Mouse (Mus musculus): Measurements from ENCODE around the gene Pigl. TPM values are rescaled to one million over a fixed set of nuclear protein-coding genes. Genes with fewer than 3 reads are reported as not detected.

Gene Pigl
- 6.6 and 6.7 TPM in 2 replicates for polyA plus RNA-seq (2014; fragmentation: Nextera tagmentation; extraction: Ambion mirVana)

DNA sequence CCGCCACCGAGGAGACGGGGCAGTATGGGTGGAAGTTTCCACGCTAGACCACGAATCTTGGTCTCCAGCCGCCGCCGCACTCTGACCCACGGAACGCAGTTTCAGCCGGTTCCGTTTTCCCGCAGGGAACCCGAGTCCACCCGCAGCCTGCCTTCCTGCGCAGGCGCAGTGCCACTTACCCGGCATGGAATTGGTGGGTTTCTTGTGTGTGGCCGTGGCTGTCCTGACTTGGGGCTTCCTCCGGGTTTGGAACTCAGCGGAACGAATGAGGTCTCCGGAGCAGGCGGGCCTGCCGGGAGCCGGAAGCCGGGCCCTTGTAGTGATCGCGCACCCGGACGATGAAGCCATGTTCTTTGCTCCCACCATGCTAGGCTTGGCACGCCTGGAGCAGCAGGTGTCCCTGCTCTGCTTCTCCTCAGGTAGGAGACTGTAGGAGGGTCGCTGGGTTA, at the start of gene Pigl, which contains the start of gene Ncor1:
Gene Pigl, plus strand, starts transcription at position 185 of the 449 bp plus-strand sequence.
Gene Ncor1, minus strand, starts transcription at position 266 of the 449 bp plus-strand sequence.
- Histone ChIP-seq H3K27ac (replicated peaks; ENCODE audit: low read depth, low read length) (peak within 1 kb of the TSS; percentile 97), H3K4me3 (replicated peaks; ENCODE audit: low read depth, low read length) (peak within 1 kb of the TSS; percentile 96), H3K4me1 (ENCODE audit: control insufficient read depth, insufficient read depth, low read length) (peaks cover 14% of the 10 kb centered on the region; the same call in 1 of the 2 replicates), H3K9me3 (ENCODE audit: control insufficient read depth, low read length) (no peaks in the 10 kb centered on the region), H3K9ac (replicated peaks; ENCODE audit: low read length) (peak within 1 kb of the TSS; percentile 97), H3K36me3 (ENCODE audit: control insufficient read depth, insufficient read depth, low read length) (no peaks in the 10 kb centered on the region), H3K4me2 (ENCODE audit: low read length) (peak within 1 kb of the TSS; percentile 87), H3K27me3 (ENCODE audit: control insufficient read depth, insufficient read depth, low read length) (no peaks in the 10 kb centered on the region)
- DNase-seq (peak; percentile 91), ATAC-seq (ENCODE audit: low FRiP score, low TSS enrichment) (peak; percentile 62; the same call in 1 of the 2 replicates)
- WGBS, result under 1% methylated on average over 33 of the region's 33 CpGs

GRCm38 (mm10) chr11:62408848-62409247, 49.4 kb upstream of the Pigl start:
- no peak overlapping the region for H3K27ac ChIP-seq (replicated peaks; ENCODE audit: low read depth, low read length)
- no peak overlapping the region for H3K4me2 ChIP-seq (ENCODE audit: low read length)
- ATAC-seq (ENCODE audit: low FRiP score, low TSS enrichment) (no peak), DNase-seq (no peak)
- H3K4me3 ChIP-seq (replicated peaks; ENCODE audit: low read depth, low read length), result no peak overlapping the region
- 98% methylated on average over 2 of the region's 2 CpGs for WGBS
- peaks cover 16% of the 10 kb centered on the region for H3K36me3 ChIP-seq (ENCODE audit: control insufficient read depth, insufficient read depth, low read length)
- H3K27me3 ChIP-seq (ENCODE audit: control insufficient read depth, insufficient read depth, low read length), result no peaks in the 10 kb centered on the region
- H3K4me1 ChIP-seq (ENCODE audit: control insufficient read depth, insufficient read depth, low read length), result no peaks in the 10 kb centered on the region
- no peaks in the 10 kb centered on the region for H3K9me3 ChIP-seq (ENCODE audit: control insufficient read depth, low read length)
- no peak overlapping the region for H3K9ac ChIP-seq (replicated peaks; ENCODE audit: low read length)

DNA sequence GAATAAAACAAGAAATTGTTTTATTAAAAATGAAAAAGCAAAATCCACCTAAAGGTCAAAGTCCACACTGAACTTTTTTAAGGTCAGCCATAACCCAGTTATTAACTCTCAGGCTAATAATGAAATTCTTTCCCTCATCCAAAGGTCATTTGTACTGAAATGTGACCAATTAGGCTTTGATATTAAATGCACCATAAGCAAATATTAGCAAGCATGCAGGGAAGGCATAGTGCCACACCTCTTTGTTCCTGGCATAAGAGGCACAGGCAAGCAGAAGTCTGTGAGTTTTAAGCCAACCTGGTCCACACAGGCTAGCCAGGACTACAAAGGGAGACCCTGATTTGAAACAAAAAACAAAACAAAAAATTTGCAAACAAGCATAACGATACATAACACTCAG, 48.6 kb upstream of the Pigl start:
- H3K36me3 ChIP-seq (ENCODE audit: control insufficient read depth, insufficient read depth, low read length), result peaks cover 23% of the 10 kb centered on the region
- H3K4me2 ChIP-seq (ENCODE audit: low read length), result no peak overlapping the region
- H3K27me3 ChIP-seq (ENCODE audit: control insufficient read depth, insufficient read depth, low read length), result no peaks in the 10 kb centered on the region
- no peak overlapping the region for H3K9ac ChIP-seq (replicated peaks; ENCODE audit: low read length)
- H3K27ac ChIP-seq (replicated peaks; ENCODE audit: low read depth, low read length), result no peak overlapping the region
- no peaks in the 10 kb centered on the region for H3K9me3 ChIP-seq (ENCODE audit: control insufficient read depth, low read length)
- no peak for DNase-seq
- WGBS, result 93% methylated on average over 1 of the region's 1 CpGs
- H3K4me3 ChIP-seq (replicated peaks; ENCODE audit: low read depth, low read length), result no peak overlapping the region
- H3K4me1 ChIP-seq (ENCODE audit: control insufficient read depth, insufficient read depth, low read length), result no peaks in the 10 kb centered on the region
- ATAC-seq (ENCODE audit: low FRiP score, low TSS enrichment), result no peak

- DNase-seq, result no peak
- ATAC-seq (ENCODE audit: low FRiP score, low TSS enrichment), result no peak
- no peak overlapping the region for H3K4me2 ChIP-seq (ENCODE audit: low read length)
- H3K9ac ChIP-seq (replicated peaks; ENCODE audit: low read length), result no peak overlapping the region
- H3K4me3 ChIP-seq (replicated peaks; ENCODE audit: low read depth, low read length), result no peak overlapping the region
- H3K36me3 ChIP-seq (ENCODE audit: control insufficient read depth, insufficient read depth, low read length), result peaks cover 28% of the 10 kb centered on the region
- no peaks in the 10 kb centered on the region for H3K9me3 ChIP-seq (ENCODE audit: control insufficient read depth, low read length)
- no peaks in the 10 kb centered on the region for H3K4me1 ChIP-seq (ENCODE audit: control insufficient read depth, insufficient read depth, low read length)
- H3K27me3 ChIP-seq (ENCODE audit: control insufficient read depth, insufficient read depth, low read length), result no peaks in the 10 kb centered on the region
- WGBS, result 94% methylated on average over 4 of the region's 4 CpGs
- no peak overlapping the region for H3K27ac ChIP-seq (replicated peaks; ENCODE audit: low read depth, low read length)
Observed at GRCm38 (mm10) chr11:62415026-62415425, 43.2 kb upstream of the Pigl start.

DNA sequence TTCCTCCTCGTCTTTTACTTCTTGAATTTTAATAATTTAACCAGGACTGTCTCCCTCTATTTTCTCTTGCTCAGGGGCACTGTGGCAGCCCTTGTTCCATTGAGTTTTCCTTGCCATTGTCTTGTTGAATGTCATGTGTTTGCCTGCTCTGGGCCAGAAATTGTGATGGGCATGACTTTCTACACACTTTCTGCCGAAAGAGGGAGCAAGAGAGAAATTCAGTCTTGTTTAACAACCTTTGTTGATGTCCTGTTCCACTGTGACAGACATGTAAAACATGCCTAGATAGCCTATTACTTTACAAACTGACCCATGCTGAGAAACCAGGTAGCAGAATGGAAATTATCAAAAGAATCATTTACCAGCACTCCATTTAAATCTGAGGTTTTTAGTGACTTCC, 33.7 kb upstream of the Pigl start:
- H3K4me3 ChIP-seq (replicated peaks; ENCODE audit: low read depth, low read length), result no peak overlapping the region
- H3K4me1 ChIP-seq (ENCODE audit: control insufficient read depth, insufficient read depth, low read length), result no peaks in the 10 kb centered on the region
- no peaks in the 10 kb centered on the region for H3K9me3 ChIP-seq (ENCODE audit: control insufficient read depth, low read length)
- H3K4me2 ChIP-seq (ENCODE audit: low read length), result no peak overlapping the region
- ATAC-seq (ENCODE audit: low FRiP score, low TSS enrichment), result no peak
- WGBS, result 68% methylated on average over 2 of the region's 2 CpGs
- DNase-seq, result peak; percentile 26
- peaks cover 42% of the 10 kb centered on the region for H3K36me3 ChIP-seq (ENCODE audit: control insufficient read depth, insufficient read depth, low read length)
- H3K27ac ChIP-seq (replicated peaks; ENCODE audit: low read depth, low read length), result no peak overlapping the region
- H3K27me3 ChIP-seq (ENCODE audit: control insufficient read depth, insufficient read depth, low read length), result no peaks in the 10 kb centered on the region
- H3K9ac ChIP-seq (replicated peaks; ENCODE audit: low read length), result no peak overlapping the region

DNA sequence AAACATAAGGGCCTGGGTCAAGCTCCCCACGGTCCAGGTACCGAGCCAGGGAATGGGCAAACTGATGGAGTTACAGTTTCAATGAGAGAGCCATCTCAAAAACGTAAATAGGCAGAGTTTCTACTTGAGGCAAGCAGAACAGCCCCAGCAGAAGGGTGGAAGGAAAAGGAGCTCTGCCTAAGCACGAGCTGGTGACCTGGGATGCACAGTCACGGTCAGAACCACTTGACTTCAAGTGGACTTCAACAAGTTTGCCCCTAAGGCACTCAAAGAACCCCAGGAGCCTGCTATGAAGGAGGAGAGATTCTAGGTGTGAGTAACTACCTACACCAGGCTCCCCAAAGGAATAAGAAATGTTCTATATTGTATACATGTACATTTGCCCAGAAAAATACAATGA, 32.0 kb upstream of the Pigl start:
- Histone ChIP-seq H3K4me3 (replicated peaks; ENCODE audit: low read depth, low read length) (no peak overlapping the region), H3K27ac (replicated peaks; ENCODE audit: low read depth, low read length) (no peak overlapping the region), H3K27me3 (ENCODE audit: control insufficient read depth, insufficient read depth, low read length) (no peaks in the 10 kb centered on the region), H3K4me1 (ENCODE audit: control insufficient read depth, insufficient read depth, low read length) (no peaks in the 10 kb centered on the region), H3K36me3 (ENCODE audit: control insufficient read depth, insufficient read depth, low read length) (peaks cover 41% of the 10 kb centered on the region), H3K9ac (replicated peaks; ENCODE audit: low read length) (no peak overlapping the region), H3K9me3 (ENCODE audit: control insufficient read depth, low read length) (no peaks in the 10 kb centered on the region), H3K4me2 (ENCODE audit: low read length) (no peak overlapping the region)
- 86% methylated on average over 5 of the region's 5 CpGs for WGBS
- no peak for ATAC-seq (ENCODE audit: low FRiP score, low TSS enrichment)
- no peak for DNase-seq

GRCm38 (mm10) chr11:62427105-62427504, 31.2 kb upstream of the Pigl start:
- Histone ChIP-seq H3K36me3 (ENCODE audit: control insufficient read depth, insufficient read depth, low read length) (peaks cover 38% of the 10 kb centered on the region), H3K4me2 (ENCODE audit: low read length) (no peak overlapping the region), H3K4me1 (ENCODE audit: control insufficient read depth, insufficient read depth, low read length) (no peaks in the 10 kb centered on the region), H3K9ac (replicated peaks; ENCODE audit: low read length) (no peak overlapping the region), H3K9me3 (ENCODE audit: control insufficient read depth, low read length) (no peaks in the 10 kb centered on the region), H3K4me3 (replicated peaks; ENCODE audit: low read depth, low read length) (no peak overlapping the region), H3K27me3 (ENCODE audit: control insufficient read depth, insufficient read depth, low read length) (no peaks in the 10 kb centered on the region), H3K27ac (replicated peaks; ENCODE audit: low read depth, low read length) (no peak overlapping the region)
- ATAC-seq (ENCODE audit: low FRiP score, low TSS enrichment) (no peak), DNase-seq (no peak)
- WGBS, result 84% methylated on average over 2 of the region's 3 CpGs

DNA sequence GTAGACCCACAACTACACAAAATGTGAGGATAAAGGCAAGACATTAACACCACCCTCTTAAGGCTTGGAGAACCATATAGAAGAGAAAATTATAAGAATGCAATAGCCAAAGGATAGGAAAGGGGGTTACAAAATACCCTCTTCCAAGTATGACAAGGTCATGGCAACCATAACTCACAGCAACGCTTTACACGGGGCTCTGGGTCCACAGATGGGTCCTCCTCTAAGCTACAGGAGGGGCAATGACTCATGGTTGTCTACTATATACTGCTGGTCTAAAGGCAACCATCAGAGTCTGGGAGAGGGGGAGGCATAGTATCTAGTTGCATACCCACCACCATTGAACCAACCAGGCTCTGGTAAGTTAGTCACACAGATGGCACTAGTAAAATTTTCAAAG, 26.0 kb upstream of the Pigl start:
- 96% methylated on average over 2 of the region's 2 CpGs for WGBS
- ATAC-seq (ENCODE audit: low FRiP score, low TSS enrichment) (no peak), DNase-seq (no peak)
- Histone ChIP-seq H3K27me3 (ENCODE audit: control insufficient read depth, insufficient read depth, low read length) (no peaks in the 10 kb centered on the region), H3K4me2 (ENCODE audit: low read length) (no peak overlapping the region), H3K4me3 (replicated peaks; ENCODE audit: low read depth, low read length) (no peak overlapping the region), H3K36me3 (ENCODE audit: control insufficient read depth, insufficient read depth, low read length) (peaks cover 32% of the 10 kb centered on the region), H3K9me3 (ENCODE audit: control insufficient read depth, low read length) (no peaks in the 10 kb centered on the region), H3K4me1 (ENCODE audit: control insufficient read depth, insufficient read depth, low read length) (no peaks in the 10 kb centered on the region), H3K9ac (replicated peaks; ENCODE audit: low read length) (no peak overlapping the region), H3K27ac (replicated peaks; ENCODE audit: low read depth, low read length) (no peak overlapping the region)

DNA sequence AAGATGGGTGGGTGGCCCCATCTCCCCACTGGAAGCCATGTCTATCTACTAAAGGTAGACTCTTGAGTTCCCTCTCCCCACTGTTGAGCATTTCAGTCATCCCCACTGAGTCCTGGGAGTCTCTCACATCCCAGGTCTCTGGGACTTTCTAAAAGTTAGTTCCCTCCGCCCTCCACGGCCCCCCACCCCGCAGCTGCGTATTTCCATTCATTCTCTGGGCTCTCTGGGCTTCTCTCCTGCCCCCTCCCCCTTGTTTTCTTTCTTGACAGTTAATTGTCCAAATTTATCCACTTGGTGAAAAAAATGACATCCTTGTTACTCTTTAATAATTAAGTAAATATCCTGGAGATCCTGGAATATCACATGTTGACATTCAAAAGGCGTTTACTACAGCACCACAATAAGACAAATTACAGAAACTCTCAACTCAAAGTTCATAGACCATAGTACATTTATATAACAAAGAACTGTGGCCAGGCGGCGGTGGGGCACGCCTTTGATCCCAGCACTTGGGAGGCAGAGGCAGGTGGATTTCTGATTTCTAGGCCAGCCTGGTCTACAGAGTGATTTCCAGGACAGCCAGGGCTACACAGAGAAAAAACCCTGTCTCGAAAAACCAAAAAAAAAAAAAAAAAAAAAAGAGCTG, 17.5 kb upstream of the Pigl start:
- Histone ChIP-seq H3K27ac (replicated peaks; ENCODE audit: low read depth, low read length) (no peak overlapping the region), H3K36me3 (ENCODE audit: control insufficient read depth, insufficient read depth, low read length) (peaks cover 10% of the 10 kb centered on the region), H3K4me1 (ENCODE audit: control insufficient read depth, insufficient read depth, low read length) (no peaks in the 10 kb centered on the region), H3K9me3 (ENCODE audit: control insufficient read depth, low read length) (no peaks in the 10 kb centered on the region), H3K9ac (replicated peaks; ENCODE audit: low read length) (no peak overlapping the region), H3K27me3 (ENCODE audit: control insufficient read depth, insufficient read depth, low read length) (no peaks in the 10 kb centered on the region), H3K4me2 (ENCODE audit: low read length) (no peak overlapping the region), H3K4me3 (replicated peaks; ENCODE audit: low read depth, low read length) (no peak overlapping the region)
- 94% methylated on average over 9 of the region's 9 CpGs for WGBS
- no peak for DNase-seq
- no peak for ATAC-seq (ENCODE audit: low FRiP score, low TSS enrichment)
